Mouse (Mus musculus): Measurements from ENCODE around the gene Hdgf. TPM values are rescaled to one million over a fixed set of nuclear protein-coding genes. Genes with fewer than 3 reads are reported as not detected.

Hdgf gene
- total RNA-seq, 4 experiments from 2014 or later: 243 to 264 (median 254) TPM

Other genes with a start within 250 kb of the Hdgf start
- under 1 TPM in 1 of 4 experiments, not detected in 3; 0.68 TPM for gene Lrrc71, start 157.7 kb upstream of the Hdgf start, total RNA-seq (2022)
- gene Ntrk1, start 111.2 kb upstream of the Hdgf start, total RNA-seq (2022): not detected
- not detected for gene Insrr, start 109.4 kb upstream of the Hdgf start, total RNA-seq (2022)
- gene Pear1, start 82.0 kb upstream of the Hdgf start, total RNA-seq (2022): 1 to 10 TPM; 3.2 to 7.1 (median 5.1) TPM
- not detected for gene Sh2d2a, start 59.6 kb upstream of the Hdgf start, total RNA-seq (2022)
- gene Prcc, start 20.7 kb upstream of the Hdgf start, total RNA-seq (2022): 10 to 100 TPM; 48.6 to 53.0 (median 52.0) TPM
- gene Mrpl24, start 13.2 kb downstream of the Hdgf start, total RNA-seq (2022): 10 to 100 TPM; 40.9 to 48.1 (median 45.8) TPM
- gene Isg20l2, start 24.0 kb downstream of the Hdgf start, total RNA-seq (2022): 1 to 10 TPM; 5.8 to 7.6 (median 7.2) TPM
- gene Rrnad1, start 24.4 kb downstream of the Hdgf start, total RNA-seq (2022): 1 to 10 TPM; 2.4 to 4.1 (median 3.5) TPM
- gene Crabp2, start 42.3 kb downstream of the Hdgf start, total RNA-seq (2022): not detected
- gene Nes, start 64.8 kb downstream of the Hdgf start, total RNA-seq (2022): 10 to 100 TPM in 2 of 4 experiments, 1 to 10 TPM in 2; 8.7 to 18.0 (median 12.0) TPM
- under 1 TPM in 1 of 4 experiments, not detected in 3; 0.15 TPM for gene Bcan, start 93.9 kb downstream of the Hdgf start, total RNA-seq (2022)
- under 1 TPM in 1 of 4 experiments, not detected in 3; 0.11 TPM for gene Hapln2, start 121.3 kb downstream of the Hdgf start, total RNA-seq (2022)
- gene Gpatch4, start 136.8 kb downstream of the Hdgf start, total RNA-seq (2022): 10 to 100 TPM; 24.2 to 30.2 (median 25.5) TPM
- 10 to 100 TPM; 49.1 to 56.1 (median 50.4) TPM for gene Naxe, start 152.2 kb downstream of the Hdgf start, total RNA-seq (2022)
- not detected for gene Ttc24, start 172.0 kb downstream of the Hdgf start, total RNA-seq (2022)
- under 1 TPM; 0.08 to 0.39 (median 0.12) TPM for gene Iqgap3, start 175.7 kb downstream of the Hdgf start, total RNA-seq (2022)
- 100 to 1,000 TPM; 164 to 186 (median 172) TPM for gene Mef2d, start 236.1 kb downstream of the Hdgf start, total RNA-seq (2022)

Data from gastrocnemius, adult 8-10 months (tissue).